Mouse (Mus musculus) cerebellum, postnatal 10 days (tissue): ENCODE measurements around the gene Wnt11.

Source experiments
- DNase-seq, 2 experiments: peaks; one replicate each; pipeline ENCODE4 v3.0.0; 2021; ENCODE audit warnings: mixed read lengths in 2 of 2

Gene Wnt11

GRCm38 (mm10) chr7:98828876-98829275 lies 6.0 kb upstream of the Wnt11 start:
- peak; percentile 40 for DNase-seq

GRCm38 (mm10) chr7:98831290-98831689 lies 3.6 kb upstream of the Wnt11 start:
- DNase-seq: no peak

GRCm38 (mm10) chr7:98835519-98836441 lies 868 bp downstream of the Wnt11 start:
- DNase-seq: peak in 1 of 2 experiments; percentile 35

GRCm38 (mm10) chr7:98836646-98837045 lies 1.7 kb downstream of the Wnt11 start:
- DNase-seq: peak; percentile 83 to 89

GRCm38 (mm10) chr7:98837901-98838300 lies 3.0 kb downstream of the Wnt11 start:
- peak; percentile 91 to 94 for DNase-seq

GRCm38 (mm10) chr7:98838729-98839141 lies 3.8 kb downstream of the Wnt11 start:
- DNase-seq: peak; percentile 59 to 61

GRCm38 (mm10) chr7:98839312-98839711 lies 4.4 kb downstream of the Wnt11 start:
- no peak for DNase-seq

GRCm38 (mm10) chr7:98840771-98841170 lies 5.9 kb downstream of the Wnt11 start:
- DNase-seq: no peak

GRCm38 (mm10) chr7:98841802-98842201 lies 6.9 kb downstream of the Wnt11 start:
- DNase-seq: no peak

GRCm38 (mm10) chr7:98842997-98843396 lies 8.1 kb downstream of the Wnt11 start:
- no peak for DNase-seq

GRCm38 (mm10) chr7:98843649-98844048 lies 8.7 kb downstream of the Wnt11 start:
- DNase-seq: no peak

GRCm38 (mm10) chr7:98848899-98849640 lies 14.2 kb downstream of the Wnt11 start:
- peak; percentile 54 to 57 for DNase-seq

- no peak for DNase-seq
Observed at GRCm38 (mm10) chr7:98850388-98850787, 15.5 kb downstream of the Wnt11 start.

GRCm38 (mm10) chr7:98851220-98851619 lies 16.3 kb downstream of the Wnt11 start:
- peak; percentile 53 to 57 for DNase-seq

- DNase-seq: no peak
Observed at GRCm38 (mm10) chr7:98852950-98853650, 18.2 kb downstream of the Wnt11 start.

GRCm38 (mm10) chr7:98853806-98854205 lies 18.9 kb downstream of the Wnt11 start:
- DNase-seq: no peak

- no peak for DNase-seq
Observed at GRCm38 (mm10) chr7:98855388-98855787, 20.5 kb downstream of the Wnt11 start.

- DNase-seq: no peak
Observed at GRCm38 (mm10) chr7:98856128-98856527, 21.2 kb downstream of the Wnt11 start.

GRCm38 (mm10) chr7:98857094-98857493 lies 22.2 kb downstream of the Wnt11 start:
- no peak for DNase-seq

GRCm38 (mm10) chr7:98861002-98861401 lies 26.1 kb downstream of the Wnt11 start:
- no peak for DNase-seq

GRCm38 (mm10) chr7:98862994-98863393 lies 28.1 kb downstream of the Wnt11 start:
- no peak for DNase-seq

GRCm38 (mm10) chr7:98863969-98864718 lies 29.2 kb downstream of the Wnt11 start:
- DNase-seq: peak; percentile 53 to 59
